Mouse (Mus musculus) neural tube, embryonic 10.5 days (tissue): ENCODE results near the gene Nradd.

Experiments used
- DNase-seq: peaks from one replicate; pipeline ENCODE4 v3.0.0-alpha.2; 2017; ENCODE audit warnings: low spot score; ENCODE audit errors: extremely low spot score

Nradd gene

DNA sequence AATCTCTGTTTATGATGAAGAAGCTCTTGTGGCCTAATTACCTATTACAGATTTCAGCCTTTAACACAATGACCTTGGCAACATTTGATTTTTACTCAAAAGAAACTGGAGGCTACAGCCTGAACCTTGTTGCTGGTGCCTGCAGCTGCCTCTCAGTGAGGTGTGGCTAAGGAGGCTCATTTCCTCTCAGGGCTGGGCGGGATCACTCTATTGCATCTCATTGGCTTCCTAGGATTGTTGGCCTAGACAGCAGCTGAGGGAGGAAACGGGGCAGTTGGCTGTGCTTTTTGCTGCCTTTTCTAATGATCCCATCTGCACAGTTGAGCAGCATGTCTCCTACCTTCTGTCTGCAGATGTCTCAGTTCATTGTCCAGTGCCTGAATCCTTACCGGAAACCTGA, 7.2 kb downstream of the Nradd start:
- no peak for DNase-seq

DNA sequence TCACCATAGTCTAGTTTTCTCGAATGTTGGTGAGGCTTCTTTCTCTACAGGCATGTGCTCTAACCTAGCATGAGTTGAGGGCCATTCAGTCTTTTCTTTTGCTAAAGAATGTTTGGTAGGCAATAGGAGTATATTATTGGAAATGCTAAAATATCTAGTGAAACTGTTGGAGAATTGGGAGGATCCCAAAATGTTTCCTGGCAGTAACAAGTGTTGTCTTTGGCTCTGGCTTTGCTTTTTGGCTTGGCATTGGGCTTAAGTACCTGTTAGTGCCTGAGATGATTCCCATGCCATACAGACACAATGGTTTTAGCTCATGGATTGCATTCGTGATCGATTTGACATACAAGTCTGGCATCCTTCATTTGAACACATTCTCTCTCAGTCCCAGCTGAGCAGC, 12.8 kb downstream of the Nradd start:
- no peak for DNase-seq

DNA sequence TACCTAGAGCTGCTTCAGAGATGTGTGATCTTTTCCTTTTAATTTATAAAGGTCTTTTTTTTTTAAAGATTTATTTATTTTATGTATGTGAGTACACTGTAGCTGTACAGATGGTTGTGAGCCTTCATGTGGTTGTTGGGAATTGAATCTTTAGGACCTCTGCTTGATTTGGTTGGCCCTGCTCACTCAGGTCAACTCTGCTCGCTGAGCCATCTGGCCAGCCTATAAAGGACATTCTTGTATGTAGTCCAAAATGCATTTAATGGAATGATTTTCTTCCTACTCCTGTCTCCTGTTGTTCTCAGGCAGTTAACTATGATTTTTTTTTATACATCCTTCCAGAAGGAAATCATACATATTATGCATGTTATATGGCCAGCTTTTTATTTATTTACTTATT, 40.7 kb downstream of the Nradd start:
- DNase-seq, result no peak

DNA sequence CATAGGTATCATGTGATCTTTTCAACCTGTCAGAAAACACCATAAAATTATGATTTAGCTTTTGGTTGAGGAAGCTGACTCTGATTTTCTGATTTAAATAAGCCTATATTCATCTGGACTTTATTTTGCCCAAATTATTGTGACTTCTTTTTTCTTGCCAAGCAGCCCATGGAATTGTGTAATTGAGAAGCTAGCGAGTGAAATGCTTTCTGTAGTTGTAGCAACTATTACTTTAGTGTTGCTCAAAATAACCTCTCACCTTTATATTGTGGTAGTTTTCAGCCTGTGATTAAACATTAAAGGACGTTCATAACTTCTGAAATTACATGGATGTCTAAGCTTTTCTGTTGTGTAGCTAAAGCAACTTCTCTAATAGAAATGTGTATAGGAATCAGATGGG, 42.1 kb downstream of the Nradd start:
- no peak for DNase-seq
